Mouse (Mus musculus): ENCODE data around the gene Tjp1.
A peak's percentile ranks its signal among the peaks of the same experiment; 100 is the strongest.

Gene Tjp1

GRCm38 (mm10) chr7:65489195-65489594, 38.4 kb downstream of the Tjp1 start:
- DNase-seq (ENCODE audit: low read depth, low spot score): no peak

DNA sequence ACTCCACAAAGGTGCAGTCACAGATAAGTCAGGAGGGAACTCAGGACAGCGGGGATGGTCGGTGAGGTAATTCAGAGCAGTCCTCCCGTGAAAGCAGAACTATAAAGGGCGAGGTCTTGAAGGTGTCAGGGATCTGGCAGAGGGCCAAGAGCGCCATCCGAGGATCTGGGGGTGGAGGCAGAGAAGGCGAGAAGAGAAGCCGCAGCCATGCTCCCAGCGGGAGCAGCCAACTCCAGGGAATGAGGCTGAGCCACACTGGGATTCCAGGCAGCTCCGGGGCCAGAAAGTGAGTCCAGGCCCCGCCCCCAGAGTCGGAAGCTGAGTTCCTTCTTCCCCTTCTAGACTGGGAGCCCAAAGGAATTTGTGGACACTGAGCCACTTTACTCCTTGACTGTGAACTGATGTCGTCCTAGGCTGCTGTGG, 41.3 kb downstream of the Tjp1 start:
- peak; percentile 90 for DNase-seq (ENCODE audit: low read depth, low spot score)

- DNase-seq (ENCODE audit: low read depth, low spot score): no peak
Measured at GRCm38 (mm10) chr7:65484170-65484778, 43.3 kb downstream of the Tjp1 start.

- DNase-seq (ENCODE audit: low read depth, low spot score): no peak
Measured at GRCm38 (mm10) chr7:65482216-65482615, 45.4 kb downstream of the Tjp1 start.

DNA sequence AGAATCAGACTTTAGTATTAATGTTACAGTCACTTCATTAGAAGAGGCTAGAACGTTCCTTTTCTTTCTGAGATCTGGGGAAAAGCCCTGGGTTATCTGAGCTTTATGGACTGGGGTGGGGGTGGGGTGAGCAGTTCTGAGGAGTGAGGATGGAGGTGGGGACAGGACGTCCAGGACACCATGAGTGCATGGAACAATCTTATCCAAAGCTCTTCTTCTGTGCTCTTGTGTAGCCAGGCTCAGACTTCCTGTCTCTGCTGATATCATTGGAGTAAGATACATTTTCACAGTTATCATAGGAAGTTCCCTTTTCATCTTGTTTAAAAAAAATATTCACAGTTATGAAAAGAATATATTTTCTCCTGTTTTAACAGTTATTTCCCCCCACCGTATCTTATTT, 55.5 kb downstream of the Tjp1 start:
- no peak for DNase-seq (ENCODE audit: low read depth, low spot score)

- no peak for DNase-seq (ENCODE audit: low read depth, low spot score)
Measured at GRCm38 (mm10) chr7:65471406-65471805, 56.2 kb downstream of the Tjp1 start.

GRCm38 (mm10) chr7:65470214-65470613, 57.4 kb downstream of the Tjp1 start:
- peak; percentile 28 for DNase-seq (ENCODE audit: low read depth, low spot score)

GRCm38 (mm10) chr7:65469666-65470065, 57.9 kb downstream of the Tjp1 start:
- peak; percentile 19 for DNase-seq (ENCODE audit: low read depth, low spot score)

DNA sequence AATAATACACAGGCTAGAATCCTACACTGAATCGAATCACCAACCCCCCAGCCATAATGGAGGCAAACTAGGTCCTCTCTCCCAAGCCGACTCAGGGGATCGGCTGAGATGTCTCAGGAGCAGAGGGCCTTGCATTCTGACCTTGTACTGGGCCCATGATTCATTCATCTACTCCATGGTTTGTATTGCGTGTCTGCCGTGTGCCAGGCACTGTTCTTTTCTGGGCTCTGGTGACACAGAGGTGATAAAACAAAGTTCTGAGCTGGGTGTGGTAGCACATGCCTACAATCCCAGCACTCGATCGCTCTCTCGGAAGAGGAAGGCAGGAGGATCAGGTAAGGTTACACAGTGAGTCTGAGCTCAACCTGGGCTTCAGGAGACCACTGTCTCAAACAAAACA, 59.4 kb downstream of the Tjp1 start:
- no peak for DNase-seq (ENCODE audit: low read depth, low spot score)

DNA sequence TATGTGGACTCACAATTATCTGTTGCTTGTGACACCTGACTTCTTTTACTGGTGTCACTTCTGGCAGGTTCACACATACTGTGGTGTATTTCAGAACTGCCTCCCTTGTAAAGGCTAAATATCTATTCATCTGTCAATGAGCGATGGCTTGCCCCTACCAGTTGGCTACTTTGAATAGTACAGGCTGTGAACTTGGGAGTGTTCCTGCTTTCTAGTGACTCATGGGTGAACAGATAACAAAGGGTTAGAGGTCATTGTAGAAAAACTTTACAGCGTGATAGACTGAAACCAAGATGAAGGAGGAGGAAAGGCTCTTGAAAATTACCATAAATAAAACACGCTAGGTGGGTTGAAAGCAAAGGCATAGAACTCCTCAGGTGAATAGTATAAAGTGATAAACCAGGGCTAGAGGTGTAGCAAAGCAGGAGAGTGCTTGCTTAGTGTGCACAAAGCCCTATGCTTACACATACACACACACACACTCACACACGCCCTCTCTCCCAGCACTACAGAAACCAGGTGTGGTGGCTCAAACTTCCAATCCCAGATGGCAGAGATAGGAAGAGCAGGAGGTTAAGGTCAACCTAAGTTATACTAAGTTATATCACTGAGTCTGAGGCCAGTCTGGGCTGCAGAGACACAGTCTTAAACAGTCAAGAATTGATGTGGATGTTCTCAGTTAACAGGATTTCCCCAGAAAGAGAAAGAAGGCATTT, 60.1 kb downstream of the Tjp1 start:
- no peak for DNase-seq (ENCODE audit: low read depth, low spot score)

GRCm38 (mm10) chr7:65466137-65466536, 61.4 kb downstream of the Tjp1 start:
- DNase-seq (ENCODE audit: low read depth, low spot score): no peak

GRCm38 (mm10) chr7:65464518-65465037, 63.0 kb downstream of the Tjp1 start:
- DNase-seq (ENCODE audit: low read depth, low spot score): no peak

DNA sequence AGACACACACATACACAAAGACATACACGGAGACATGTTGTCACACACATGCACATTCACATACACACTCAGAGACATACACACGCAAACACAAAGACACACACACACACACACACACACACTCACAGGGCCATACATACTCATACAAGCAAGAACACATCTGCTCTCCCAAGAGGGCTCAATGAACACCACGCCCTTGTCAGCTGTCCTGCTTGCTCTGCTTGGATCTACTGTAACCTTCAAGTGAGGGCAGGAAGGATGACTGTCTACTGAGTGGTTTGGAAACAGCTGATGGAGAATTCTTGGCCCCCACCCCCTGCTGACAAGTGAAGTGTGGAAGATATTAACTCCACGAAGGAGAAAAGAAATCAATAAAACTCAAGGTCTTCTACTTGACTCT, 64.1 kb downstream of the Tjp1 start:
- DNase-seq (ENCODE audit: low read depth, low spot score): peak; percentile 6

DNA sequence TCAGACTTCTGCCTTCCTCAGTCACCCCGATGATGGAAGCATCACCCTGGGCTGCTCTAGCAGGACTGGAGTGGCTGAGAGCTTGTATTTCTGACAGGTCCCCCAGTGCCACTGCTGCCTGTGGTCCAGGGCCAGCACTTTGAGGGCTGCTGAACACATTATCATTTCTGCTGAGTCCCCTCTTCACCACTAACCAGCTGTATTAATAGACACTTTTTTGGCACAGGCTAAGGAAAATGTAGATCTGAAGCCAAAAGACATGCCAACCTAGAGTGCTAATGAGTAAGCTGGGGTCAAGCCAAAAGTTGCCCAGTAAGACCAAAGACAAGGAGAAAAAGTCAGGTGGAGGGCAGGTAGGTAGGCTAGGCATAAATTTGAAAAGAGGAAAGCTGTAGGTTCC, 66.2 kb downstream of the Tjp1 start:
- DNase-seq (ENCODE audit: low read depth, low spot score): no peak

DNA sequence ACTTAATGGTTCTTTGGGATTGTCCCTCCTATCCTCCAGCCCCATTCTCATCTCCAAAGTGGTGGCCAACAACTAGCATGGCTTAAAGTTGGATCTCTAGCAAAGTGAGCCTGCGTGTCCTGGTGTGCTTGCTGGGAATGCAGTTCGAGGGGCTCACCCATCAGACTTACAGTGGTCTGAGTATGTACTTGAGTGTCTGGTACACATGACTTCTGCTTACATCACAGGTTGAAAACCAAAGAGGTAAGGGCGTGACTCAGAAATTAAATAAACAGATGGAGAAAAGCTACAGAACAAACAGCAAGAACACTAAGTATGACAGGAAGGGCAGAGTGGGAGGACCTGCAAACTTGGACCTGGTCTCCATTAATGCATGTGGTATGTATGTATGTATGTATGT, 67.4 kb downstream of the Tjp1 start:
- no peak for DNase-seq (ENCODE audit: low read depth, low spot score)

DNA sequence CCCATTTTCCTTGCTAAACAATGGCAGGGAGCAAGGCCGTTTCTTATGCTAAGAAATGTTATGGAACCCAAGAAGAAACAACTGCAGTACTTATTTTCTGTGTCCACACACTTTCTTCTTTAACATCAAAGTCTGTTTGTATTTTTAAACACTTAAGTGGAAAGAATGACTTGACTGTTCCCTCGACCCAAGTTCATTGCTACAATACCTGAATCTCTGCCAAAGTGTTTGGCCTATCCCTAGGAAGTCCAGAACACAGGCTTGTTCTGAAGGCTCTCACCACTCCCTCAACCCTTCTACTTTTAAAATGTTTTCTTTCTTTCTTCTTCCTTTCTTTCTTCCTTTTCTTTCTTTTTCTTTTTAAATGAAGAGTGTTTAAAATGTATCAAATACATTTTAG, 71.5 kb downstream of the Tjp1 start:
- no peak for DNase-seq (ENCODE audit: low read depth, low spot score)

- DNase-seq (ENCODE audit: low read depth, low spot score): no peak
Measured at GRCm38 (mm10) chr7:65455208-65455607, 72.4 kb downstream of the Tjp1 start.

GRCm38 (mm10) chr7:65454269-65454668, 73.3 kb downstream of the Tjp1 start:
- DNase-seq (ENCODE audit: low read depth, low spot score): peak; percentile 86

GRCm38 (mm10) chr7:65452246-65452645, 75.3 kb downstream of the Tjp1 start:
- no peak for DNase-seq (ENCODE audit: low read depth, low spot score)

DNA sequence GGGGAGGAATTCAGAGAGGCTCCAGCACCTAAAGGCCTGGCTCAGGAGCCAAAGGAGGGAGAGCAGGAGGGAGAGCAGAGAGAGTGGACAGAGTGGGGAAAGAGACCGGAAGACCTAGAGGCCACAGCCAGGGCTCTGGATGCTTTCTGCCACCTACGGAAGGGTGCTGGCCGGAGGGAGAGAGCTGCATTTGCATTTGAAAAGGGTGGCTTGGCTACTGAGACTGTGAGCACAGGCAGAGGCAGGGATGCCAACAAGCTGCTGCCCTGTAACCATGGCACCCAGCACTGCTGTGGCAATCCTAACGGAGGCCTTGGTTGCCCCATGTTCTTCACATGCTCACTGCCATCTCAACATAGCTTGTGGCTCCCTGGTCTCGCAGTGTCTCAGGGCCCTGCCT, 77.4 kb downstream of the Tjp1 start:
- peak; percentile 61 for DNase-seq (ENCODE audit: low read depth, low spot score)

GRCm38 (mm10) chr7:65441505-65441904, 86.1 kb downstream of the Tjp1 start:
- DNase-seq (ENCODE audit: low read depth, low spot score): no peak

DNA sequence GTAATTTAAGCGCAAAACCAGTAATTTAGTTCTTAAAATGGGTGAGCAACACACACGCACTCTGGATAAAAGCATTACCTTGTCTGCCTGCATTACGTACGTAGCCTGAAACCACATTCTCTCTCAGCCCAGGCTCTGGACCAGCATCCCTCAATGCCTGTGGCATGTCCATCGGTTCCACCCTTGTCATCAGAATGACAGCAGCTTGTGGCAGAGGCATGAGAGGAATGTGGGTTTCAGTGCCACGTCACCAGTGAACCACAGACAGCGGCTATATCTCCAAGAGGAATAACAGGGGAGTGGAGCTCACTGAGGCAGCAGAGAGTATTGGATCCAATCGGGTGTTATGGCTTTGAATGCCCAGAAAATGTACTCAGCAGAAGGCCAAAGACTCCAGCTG, 88.1 kb downstream of the Tjp1 start:
- no peak for DNase-seq (ENCODE audit: low read depth, low spot score)

- no peak for DNase-seq (ENCODE audit: low read depth, low spot score)
Measured at GRCm38 (mm10) chr7:65438146-65438545, 89.4 kb downstream of the Tjp1 start.

Measured in ZHBTc4 (cell line).